In genomic region chr10:11086348-11086747, GRCm38 (mm10) we compare ENCODE assay signal across 40 mouse cellular contexts. TPM values are rescaled to one million over a fixed set of nuclear protein-coding genes. Genes with fewer than 3 reads are reported as not detected.
"Had no signal": no experiment of that assay in that cellular context is flagged by ENCODE, and none has a peak within 500 bp of the region (broad histone marks: within the 10 kb centered on the region; RNA-seq: fewer than 3 reads in every experiment).

No protein-coding gene starts in this region.

- H3K9ac ChIP-seq: heart, embryonic 12.5 days; heart, embryonic 13.5 days; heart, embryonic 15.5 days; hindbrain, embryonic 12.5 days; hindbrain, embryonic 13.5 days; hindbrain, embryonic 14.5 days; hindbrain, embryonic 15.5 days; intestine, embryonic 15.5 days; kidney, embryonic 15.5 days had no signal

- DNase-seq: heart, adult 18-20 months; heart, adult 2 months; heart, postnatal 10 days; heart, postnatal 14 days; heart, postnatal 36 days; heart, postnatal 4 days; kidney, adult 11 months; kidney, adult 18-20 months; kidney, adult 2 months; kidney, adult 8-10 months; kidney, adult 9 months; kidney, postnatal 10 days; kidney, postnatal 14 days; kidney, postnatal 25 days; kidney, postnatal 36 days; kidney, postnatal 4 days; layer of hippocampus, adult 9-11 months; layer of hippocampus, postnatal 36 days had no signal

- H3K27ac ChIP-seq: heart, adult 2 months; heart, embryonic 10.5 days; heart, embryonic 13.5 days; heart, embryonic 15.5 days; hindbrain, embryonic 10.5 days; hindbrain, embryonic 12.5 days; hindbrain, embryonic 13.5 days; hindbrain, embryonic 14.5 days; hindbrain, embryonic 15.5 days; intestine, embryonic 15.5 days; kidney, embryonic 15.5 days; kidney, postnatal 0 days had no signal

- H3K4me1 ChIP-seq: heart, embryonic 10.5 days; heart, embryonic 12.5 days; heart, embryonic 13.5 days; heart, embryonic 15.5 days; intestine, embryonic 15.5 days; kidney, embryonic 15.5 days had no signal

- H3K9me3 ChIP-seq: heart, embryonic 10.5 days; heart, embryonic 12.5 days; heart, embryonic 13.5 days; heart, embryonic 15.5 days; hindbrain, embryonic 10.5 days; hindbrain, embryonic 12.5 days; hindbrain, embryonic 13.5 days; hindbrain, embryonic 15.5 days; intestine, embryonic 15.5 days; kidney, embryonic 15.5 days had no signal

- H3K4me3 ChIP-seq: heart, adult 2 months; heart, embryonic 10.5 days; heart, embryonic 12.5 days; heart, embryonic 13.5 days; heart, embryonic 15.5 days; hindbrain, embryonic 10.5 days; hindbrain, embryonic 12.5 days; hindbrain, embryonic 13.5 days; hindbrain, embryonic 15.5 days; intestine, embryonic 15.5 days; kidney, embryonic 15.5 days had no signal

- H3K4me2 ChIP-seq: heart, embryonic 11.5 days; heart, embryonic 12.5 days; heart, embryonic 13.5 days; heart, embryonic 15.5 days; hindbrain, embryonic 12.5 days; hindbrain, embryonic 13.5 days; hindbrain, embryonic 14.5 days; hindbrain, embryonic 15.5 days; intestine, embryonic 15.5 days; kidney, embryonic 15.5 days had no signal

- ATAC-seq: inflammation-experienced regulatory T-cells, adult 6 months; intestine, embryonic 15.5 days; intestine, embryonic 16.5 days; intestine, postnatal 0 days had no signal

- H3K36me3 ChIP-seq: heart, embryonic 10.5 days; heart, embryonic 12.5 days; heart, embryonic 13.5 days; heart, embryonic 15.5 days; hindbrain, embryonic 10.5 days; hindbrain, embryonic 12.5 days; hindbrain, embryonic 13.5 days; hindbrain, embryonic 15.5 days; intestine, embryonic 15.5 days; kidney, embryonic 15.5 days had no signal

RNA-seq across cellular contexts. Expression of gene Grm1, which starts 4.2 kb away (rescaled TPM):
- polyA plus RNA-seq: heart, embryonic 11.5 days; heart, embryonic 14.5 days; hindbrain, embryonic 11.5 days; inflammation-experienced regulatory T-cells, adult 6 months; intestine, embryonic 14.5 days; intestine, postnatal 0 days; kidney, adult 2 months; kidney, embryonic 14.5 days; kidney, embryonic 16.5 days; kidney, postnatal 0 days; large intestine, adult 2 months had no signal
